Mouse (Mus musculus) kidney, embryonic 14.5 days (tissue): Measurements from ENCODE around the gene Otud7b. TPM values are rescaled to one million over a fixed set of nuclear protein-coding genes. Genes with fewer than 3 reads are reported as not detected.

Source experiments
- ATAC-seq: fragments of 200-750 bp; cut with Nextera tagmentation; 2 replicates; pipeline ENCODE4 v1.8.0; 2017; ENCODE audit warnings: moderate number of reproducible peaks, mild to moderate bottlenecking, moderate TSS enrichment, moderate library complexity; ENCODE audit not compliant: low FRiP score, low TSS enrichment
- H3K27ac ChIP-seq: fragments of 300-500 bp; sonication (generic); 2 replicates; pipeline ENCODE4 v1.5.1; 2014; ENCODE audit warnings: low read depth, mild to moderate bottlenecking, low read length, moderate library complexity, mixed read lengths
- H3K27me3 ChIP-seq: fragments of 300-500 bp; sonication (generic); 2 replicates; pipeline ENCODE4 v1.6.1; 2014; ENCODE audit warnings: mild to moderate bottlenecking, low read length; ENCODE audit not compliant: control insufficient read depth, insufficient read depth
- H3K36me3 ChIP-seq: fragments of 300-500 bp; sonication (generic); 2 replicates; pipeline ENCODE4 v1.6.1; 2014; ENCODE audit warnings: low read length, mixed read lengths; ENCODE audit not compliant: control insufficient read depth, insufficient read depth
- H3K4me1 ChIP-seq: fragments of 300-500 bp; sonication (generic); 2 replicates; pipeline ENCODE4 v1.6.1; 2014; ENCODE audit warnings: low read length, mixed read lengths; ENCODE audit not compliant: control insufficient read depth, insufficient read depth
- H3K4me2 ChIP-seq: fragments of 300-500 bp; sonication (generic); replicated peaks from 2 replicates; pipeline ENCODE4 v1.6.1; 2014; ENCODE audit warnings: low read depth, mild to moderate bottlenecking, low read length
- H3K4me3 ChIP-seq: fragments of 300-500 bp; sonication (generic); 2 replicates; pipeline ENCODE4 v1.5.1; 2014; ENCODE audit warnings: mild to moderate bottlenecking, low read length
- H3K9ac ChIP-seq: fragments of 300-500 bp; sonication (generic); 2 replicates; pipeline ENCODE4 v1.6.1; 2014; ENCODE audit warnings: low read depth, mild to moderate bottlenecking, low read length, moderate library complexity
- H3K9me3 ChIP-seq: fragments of 300-500 bp; sonication (generic); 2 replicates; pipeline ENCODE4 v1.6.1; 2016; ENCODE audit warnings: low read length; ENCODE audit not compliant: control insufficient read depth
- WGBS: fragments of 180-500 bp; shearing (Covaris S2); extraction: QIAGEN DNeasy Blood & Tissue Kit; methylation state at CpG from one replicate; pipeline ENCODE4 v1.1.7; 2014; 5-methylcytosine and 5-hydroxymethylcytosine counted together
- polyA plus RNA-seq: library from polyadenylated mRNA; unstranded; fragments of >200 nt; fragmentation: Nextera tagmentation; extraction: Ambion mirVana; gene quantifications from 2 replicates; pipeline ENCODE4 v1.2.1, GENCODE M21; 2014

Otud7b gene
- polyA plus RNA-seq, 1 experiment from 2014 or later, result 18.1 TPM

DNA sequence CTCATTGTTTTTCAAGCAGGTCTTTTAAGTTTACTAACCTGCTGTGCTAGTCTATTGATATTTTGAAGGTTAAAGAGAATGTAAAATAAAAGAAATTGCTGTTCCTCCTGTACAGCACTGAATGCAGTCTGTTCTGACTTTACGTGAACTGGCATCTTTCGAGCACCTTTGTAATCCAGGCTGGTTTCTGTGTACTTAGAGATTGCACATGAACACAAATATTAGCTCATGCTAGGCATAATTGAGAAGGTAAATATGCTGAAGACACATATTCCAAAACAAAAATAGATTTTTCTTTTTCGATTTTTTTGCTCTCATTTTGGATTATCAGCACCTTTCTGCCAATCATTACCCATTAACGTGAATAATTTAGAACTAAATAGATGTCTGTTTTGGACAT is 1.8 kb downstream of the Otud7b start:
- Histone ChIP-seq H3K27me3 (no peaks in the 10 kb centered on the region), H3K27ac (no peak overlapping the region), H3K4me2 (no peak overlapping the region), H3K4me1 (peaks cover 12% of the 10 kb centered on the region; the same call in 1 of the 2 replicates), H3K36me3 (no peaks in the 10 kb centered on the region; the same call in 1 of the 2 replicates), H3K9ac (no peak overlapping the region), H3K9me3 (no peaks in the 10 kb centered on the region), H3K4me3 (peak overlapping the region; percentile 6; the same call in 1 of the 2 replicates)
- 89% methylated on average over 4 of the region's 4 CpGs for WGBS
- ATAC-seq, result no peak

DNA sequence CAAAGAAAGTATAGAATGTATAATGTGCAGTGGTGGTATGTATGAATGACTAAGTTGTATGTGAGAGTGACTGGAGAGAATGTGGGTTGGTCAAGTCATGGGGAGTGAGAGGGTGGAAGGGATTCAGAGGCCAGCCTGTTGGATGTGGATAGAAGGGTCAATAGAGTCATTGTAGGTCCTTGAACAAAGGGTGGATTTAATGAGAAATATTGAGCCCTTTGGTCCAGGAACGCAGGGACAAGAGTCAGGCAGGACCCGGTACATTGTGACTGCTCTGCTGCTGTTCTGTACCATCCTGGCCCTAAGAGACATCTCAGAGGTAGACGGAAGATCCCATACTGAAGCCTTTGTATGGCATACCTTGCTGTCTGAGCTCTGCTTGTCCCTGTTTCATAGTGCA is 4.0 kb downstream of the Otud7b start:
- WGBS, result 93% methylated on average over 3 of the region's 3 CpGs
- Histone ChIP-seq H3K36me3 (no peaks in the 10 kb centered on the region; the same call in 1 of the 2 replicates), H3K9me3 (no peaks in the 10 kb centered on the region), H3K4me2 (no peak overlapping the region), H3K27me3 (no peaks in the 10 kb centered on the region), H3K4me1 (peaks cover 9% of the 10 kb centered on the region; the same call in 1 of the 2 replicates), H3K4me3 (no peak overlapping the region), H3K27ac (no peak overlapping the region), H3K9ac (no peak overlapping the region)
- ATAC-seq, result no peak

DNA sequence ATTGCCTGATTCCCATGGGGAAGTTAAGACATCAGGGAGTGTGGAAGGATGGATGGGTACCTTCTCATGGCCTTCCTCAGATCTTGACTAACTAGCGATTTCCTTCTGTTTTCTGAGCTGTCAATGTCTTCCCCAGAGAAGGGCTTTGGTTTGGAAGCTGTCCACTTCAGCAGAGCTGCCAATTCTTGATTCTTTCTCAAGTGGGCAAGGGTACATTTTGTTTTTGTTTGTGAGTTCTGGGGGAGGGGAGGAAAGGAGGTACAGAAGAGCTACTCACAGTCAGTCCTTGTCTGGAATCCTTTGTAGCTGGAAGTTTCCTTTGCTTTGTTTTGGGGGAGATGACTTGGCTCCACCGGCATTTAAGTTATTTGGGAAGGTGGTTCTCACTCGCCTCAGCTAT is 8.9 kb downstream of the Otud7b start:
- no peak for ATAC-seq
- H3K9me3 ChIP-seq, result no peaks in the 10 kb centered on the region
- H3K4me3 ChIP-seq, result no peak overlapping the region
- H3K4me1 ChIP-seq, result no peaks in the 10 kb centered on the region
- no peak overlapping the region for H3K9ac ChIP-seq
- H3K4me2 ChIP-seq, result no peak overlapping the region
- H3K27ac ChIP-seq, result no peak overlapping the region
- no peaks in the 10 kb centered on the region; the same call in 1 of the 2 replicates for H3K36me3 ChIP-seq
- H3K27me3 ChIP-seq, result no peaks in the 10 kb centered on the region
- WGBS, result 64% methylated on average over 3 of the region's 3 CpGs

GRCm38 (mm10) chr3:96118142-96118541 is 13.8 kb downstream of the Otud7b start:
- no peak overlapping the region for H3K9ac ChIP-seq
- no peak overlapping the region for H3K4me3 ChIP-seq
- no peaks in the 10 kb centered on the region for H3K36me3 ChIP-seq
- no peak overlapping the region for H3K27ac ChIP-seq
- no peaks in the 10 kb centered on the region for H3K27me3 ChIP-seq
- no peaks in the 10 kb centered on the region for H3K4me1 ChIP-seq
- H3K4me2 ChIP-seq, result no peak overlapping the region
- no peaks in the 10 kb centered on the region for H3K9me3 ChIP-seq
- WGBS, result 90% methylated on average over 2 of the region's 2 CpGs
- ATAC-seq, result no peak

GRCm38 (mm10) chr3:96118702-96119101 is 14.4 kb downstream of the Otud7b start:
- 94% methylated on average over 2 of the region's 2 CpGs for WGBS
- no peak for ATAC-seq

DNA sequence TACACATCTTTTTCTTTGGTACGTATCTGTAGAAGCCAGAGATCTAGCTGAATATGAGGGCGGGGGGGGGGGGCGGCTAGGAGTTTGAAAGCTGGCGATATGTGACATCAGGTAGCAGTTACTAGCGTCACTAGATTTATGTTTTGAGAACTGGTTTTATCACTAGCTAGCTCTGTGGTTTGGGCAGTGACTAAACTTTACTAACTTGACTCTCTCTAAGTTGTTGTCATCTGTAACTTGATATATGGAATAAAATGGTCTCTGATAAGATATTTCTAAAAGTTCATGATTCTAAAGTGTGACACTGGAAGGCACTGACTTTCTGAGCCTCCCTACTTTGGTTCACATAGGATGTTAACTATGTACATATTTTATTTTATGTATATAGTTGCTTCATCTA is 19.9 kb downstream of the Otud7b start:
- Histone ChIP-seq H3K4me1 (no peaks in the 10 kb centered on the region), H3K9ac (no peak overlapping the region), H3K27ac (no peak overlapping the region), H3K27me3 (no peaks in the 10 kb centered on the region), H3K4me2 (no peak overlapping the region), H3K36me3 (no peaks in the 10 kb centered on the region), H3K9me3 (no peaks in the 10 kb centered on the region), H3K4me3 (no peak overlapping the region)
- WGBS, result 80% methylated on average over 5 of the region's 5 CpGs
- ATAC-seq, result no peak

More at GRCm38 (mm10) chr3:96118702-96119101, 14.4 kb downstream of the Otud7b start:
- Histone ChIP-seq H3K27me3 (no peaks in the 10 kb centered on the region), H3K4me2 (no peak overlapping the region), H3K4me1 (no peaks in the 10 kb centered on the region), H3K9me3 (no peaks in the 10 kb centered on the region), H3K4me3 (no peak overlapping the region), H3K36me3 (no peaks in the 10 kb centered on the region), H3K27ac (no peak overlapping the region), H3K9ac (no peak overlapping the region)

DNA sequence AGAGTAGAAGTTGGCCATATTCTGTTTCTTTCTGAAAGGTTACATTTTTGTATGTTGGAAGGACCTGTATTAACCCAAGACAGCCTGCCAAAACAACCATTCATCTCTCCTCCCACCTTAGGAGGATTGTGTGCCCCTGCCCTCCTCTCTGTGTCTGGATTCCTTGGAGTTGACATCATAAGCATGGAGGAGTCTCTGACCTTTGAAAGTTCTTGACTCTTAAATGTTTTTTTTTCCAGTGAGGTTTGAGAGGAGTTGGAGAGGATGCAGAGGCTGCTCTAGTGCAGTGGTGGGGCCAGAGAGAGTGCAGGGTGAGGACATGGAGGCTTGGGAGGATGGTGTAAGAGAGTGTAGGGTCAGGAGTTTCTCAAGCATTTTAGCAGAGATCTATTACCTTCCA is 23.8 kb downstream of the Otud7b start:
- H3K9me3 ChIP-seq, result no peaks in the 10 kb centered on the region
- no peaks in the 10 kb centered on the region; the same call in 1 of the 2 replicates for H3K36me3 ChIP-seq
- no peaks in the 10 kb centered on the region for H3K4me1 ChIP-seq
- no peak overlapping the region for H3K27ac ChIP-seq
- ATAC-seq, result peak; percentile 57; the same call in 1 of the 2 replicates
- H3K9ac ChIP-seq, result no peak overlapping the region
- no peak overlapping the region for H3K4me3 ChIP-seq
- H3K4me2 ChIP-seq, result no peak overlapping the region
- H3K27me3 ChIP-seq, result no peaks in the 10 kb centered on the region

DNA sequence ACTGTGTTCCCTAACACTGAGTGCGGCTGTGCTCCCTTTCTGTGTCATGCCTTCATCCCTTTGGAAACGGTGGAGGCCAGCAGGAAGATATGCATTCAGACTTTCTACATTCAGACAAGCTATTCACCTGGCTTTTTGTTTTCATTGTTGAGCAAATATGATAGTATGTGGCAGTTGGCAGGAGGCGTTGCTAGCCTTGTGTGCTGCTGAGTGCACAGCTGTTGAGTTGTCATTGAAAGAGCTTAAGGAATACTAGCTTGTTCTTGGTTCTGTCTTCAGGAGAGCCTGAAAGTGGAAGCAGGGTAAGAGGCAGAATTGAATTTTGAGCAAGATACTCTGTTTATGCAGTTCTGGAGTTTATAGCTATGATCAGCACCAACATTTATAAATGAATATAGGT is 28.2 kb downstream of the Otud7b start:
- Histone ChIP-seq H3K27ac (no peak overlapping the region), H3K27me3 (no peaks in the 10 kb centered on the region), H3K4me2 (no peak overlapping the region), H3K4me3 (no peak overlapping the region), H3K9ac (no peak overlapping the region), H3K9me3 (no peaks in the 10 kb centered on the region), H3K4me1 (no peaks in the 10 kb centered on the region), H3K36me3 (peaks cover 8% of the 10 kb centered on the region; the same call in 1 of the 2 replicates)
- no peak for ATAC-seq
- 96% methylated on average over 3 of the region's 3 CpGs for WGBS

DNA sequence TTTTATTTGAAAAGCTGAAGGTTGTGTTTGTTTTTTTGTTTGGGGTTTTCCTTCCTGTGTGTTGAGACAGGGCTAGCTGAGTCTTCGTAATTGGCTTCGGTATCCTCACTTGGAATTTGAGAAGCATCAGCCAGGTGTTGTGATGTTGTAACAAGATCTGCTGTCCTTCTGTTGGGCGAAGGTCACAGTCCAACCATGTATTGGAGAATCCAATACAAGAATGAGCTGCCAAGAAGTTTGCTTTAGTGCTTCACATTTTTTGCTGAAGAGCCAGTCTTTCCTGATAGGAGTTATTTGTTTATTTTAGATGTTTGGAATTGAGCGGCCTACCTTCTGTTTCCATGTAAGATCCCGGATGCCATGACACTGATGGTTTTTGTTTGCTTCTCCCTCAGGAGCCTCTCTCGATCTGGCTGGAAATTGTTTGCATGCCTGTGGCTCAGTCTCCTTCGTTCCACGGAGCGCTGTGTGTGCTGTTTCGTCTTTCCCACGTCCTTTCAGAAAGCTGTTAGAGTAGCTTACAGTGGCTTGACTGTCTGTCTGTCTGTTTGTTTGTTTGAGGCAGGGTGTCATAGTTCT is 29.1 kb downstream of the Otud7b start:
- H3K4me2 ChIP-seq, result no peak overlapping the region
- no peak overlapping the region for H3K27ac ChIP-seq
- no peaks in the 10 kb centered on the region for H3K27me3 ChIP-seq
- peaks cover 9% of the 10 kb centered on the region; the same call in 1 of the 2 replicates for H3K36me3 ChIP-seq
- no peak overlapping the region for H3K4me3 ChIP-seq
- ATAC-seq, result no peak
- H3K9ac ChIP-seq, result no peak overlapping the region
- H3K4me1 ChIP-seq, result no peaks in the 10 kb centered on the region
- WGBS, result 59% methylated on average over 11 of the region's 11 CpGs
- no peaks in the 10 kb centered on the region for H3K9me3 ChIP-seq
